ENCODE assay signal across 11 mouse cellular contexts in the genomic region with DNA sequence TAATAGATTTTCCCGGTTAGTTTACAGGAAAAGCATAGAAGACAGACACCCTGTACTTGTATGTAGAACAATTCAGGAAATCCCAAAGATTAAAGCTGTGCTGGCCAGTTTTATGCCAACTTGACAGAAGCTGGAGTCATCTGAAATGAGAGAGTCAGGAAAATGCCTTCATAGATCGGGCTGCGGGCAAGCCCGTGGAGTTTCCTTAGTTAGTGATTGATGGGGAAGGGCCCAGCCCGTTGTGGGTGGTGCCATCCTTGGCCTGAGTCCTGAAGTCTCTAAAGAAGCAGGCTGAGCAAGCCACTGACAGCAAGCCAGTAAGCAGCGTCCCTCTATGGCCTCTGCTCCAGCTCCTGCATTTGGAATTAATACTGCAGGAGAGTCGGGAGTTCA. TPM values are rescaled to one million over a fixed set of nuclear protein-coding genes. Genes with fewer than 3 reads are reported as not detected.
A peak's percentile ranks its signal among the peaks of the same experiment; 100 is the strongest.
DNase-seq lines count a peak whose midpoint lies in the region; ATAC-seq and TF ChIP-seq lines count a peak whose summit lies in the region.
"Had no signal": no experiment of that assay in that cellular context is flagged by ENCODE, and none has a peak within 500 bp of the region (broad histone marks: within the 10 kb centered on the region; RNA-seq: fewer than 3 reads in every experiment).

No protein-coding gene starts in this region.

- no peak for TF ChIP-seq POLR2A in small intestine, adult 2 months (IDR thresholded peaks at IDR 0.05; ENCODE audit: low read depth, low read length)

- H3K9me3 ChIP-seq in heart, embryonic 10.5 days = no peaks in the 10 kb centered on the region
- H3K9me3 ChIP-seq: G1E had no signal

- 31% methylated on average over 7 of the region's 7 CpGs for WGBS in heart, embryonic 10.5 days
- WGBS in small intestine, adult 2 months = 8% methylated on average over 7 of the region's 7 CpGs

- no peak for TF ChIP-seq CTCF in small intestine, adult 2 months (IDR thresholded peaks at IDR 0.05; ENCODE audit: extremely low read depth, insufficient read length, insufficient replicate concordance, low read depth, low read length)

- H3K4me1 ChIP-seq in heart, embryonic 10.5 days = peaks cover 18% of the 10 kb centered on the region
- H3K4me1 ChIP-seq in small intestine, adult 2 months (ENCODE audit: control insufficient read depth, insufficient read depth, insufficient read length, low read length) = peaks cover 7% of the 10 kb centered on the region

- no peaks in the 10 kb centered on the region for H3K36me3 ChIP-seq in heart, embryonic 10.5 days
- H3K36me3 ChIP-seq in small intestine, adult 2 months (ENCODE audit: control insufficient read depth, insufficient read depth, low read length) = no peaks in the 10 kb centered on the region
- H3K36me3 ChIP-seq: G1E had no signal

- H3K4me3 ChIP-seq in heart, embryonic 10.5 days = no peak overlapping the region
- peak overlapping the region; percentile 38 for H3K4me3 ChIP-seq in small intestine, adult 2 months (ENCODE audit: low read depth, low read length)
- H3K4me3 ChIP-seq: myocyte had no signal

- intact Hi-C loops in heart, postnatal 10 days (cut with DNase I) = no loop called here
- intact Hi-C loops in heart, postnatal 14 days (cut with DNase I) = no loop called here
- intact Hi-C loops in left cerebral cortex, postnatal 36 days (cut with DNase I) = no loop called here

- no peak for DNase-seq in heart, embryonic 10.5 days (ENCODE audit: low spot score)
- DNase-seq in heart, postnatal 10 days = no peak
- peak; percentile 8 to 12 for DNase-seq in heart, postnatal 14 days
- peak; percentile 39 for DNase-seq in liver
- DNase-seq in left cerebral cortex, postnatal 36 days (ENCODE audit: low spot score in 2 of 2) = no peak
- DNase-seq in gastrocnemius, postnatal 10 days = no peak

- H3K27ac ChIP-seq in heart, embryonic 10.5 days = peak overlapping the region; percentile 65
- H3K27ac ChIP-seq in small intestine, adult 2 months (ENCODE audit: insufficient read depth, low read depth, low read length) = no peak overlapping the region
- H3K27ac ChIP-seq: hindbrain, embryonic 14.5 days had no signal

- no peak for ATAC-seq in erythroblast, adult 5-6 weeks (replicated peaks; ENCODE audit: low FRiP score, poor library complexity, severe bottlenecking)

- H3K27me3 ChIP-seq in heart, embryonic 10.5 days (ENCODE audit: insufficient read depth, poor library complexity, severe bottlenecking) = no peaks in the 10 kb centered on the region
- no peaks in the 10 kb centered on the region for H3K27me3 ChIP-seq in small intestine, adult 2 months (ENCODE audit: control insufficient read depth, insufficient read depth, low read length)

RNA-seq across cellular contexts. Expression of a gene that starts 39.2 kb away (rescaled TPM):
- 2,048 and 2,274 TPM in 2 replicates for polyA plus RNA-seq in heart, embryonic 10.5 days (2016; fragmentation: Nextera tagmentation; extraction: Ambion mirVana)
- total RNA-seq in heart, postnatal 10 days (2021) = 100 to 1,000 TPM; 254 to 266 TPM
- 100 to 1,000 TPM; 129 to 151 TPM for total RNA-seq in heart, postnatal 14 days (2021)
- polyA plus RNA-seq in small intestine, adult 2 months (2012; rRNA removed) = 2.5 and 6.3 TPM in 2 replicates
- 100 to 1,000 TPM in 1 of 2 experiments, 10 to 100 TPM in 1; 97.3 to 117 TPM for total RNA-seq in left cerebral cortex, postnatal 36 days (2021)
- 970 and 984 TPM in 2 replicates for total RNA-seq in erythroblast, adult 5-6 weeks (2015; ENCODE audit: low replicate concordance)
- 403 and 537 TPM in 2 replicates for total RNA-seq in erythroblast, adult 5-6 weeks (2017; ENCODE audit: low replicate concordance)
- 100 to 1,000 TPM; 225 to 257 TPM for total RNA-seq in gastrocnemius, postnatal 10 days (2021)

RNA-seq across cellular contexts. Expression of a gene that starts 41.7 kb away (rescaled TPM):
- 31.1 and 39.9 TPM in 2 replicates for polyA plus RNA-seq in heart, embryonic 10.5 days (2016; fragmentation: Nextera tagmentation; extraction: Ambion mirVana)
- 1 to 10 TPM; 9.1 to 9.3 TPM for total RNA-seq in heart, postnatal 10 days (2021)
- 1 to 10 TPM; 7.4 to 9.3 TPM for total RNA-seq in heart, postnatal 14 days (2021)
- polyA plus RNA-seq in small intestine, adult 2 months (2012; rRNA removed) = 91.5 and 220 TPM in 2 replicates
- 10 to 100 TPM in 1 of 2 experiments, 1 to 10 TPM in 1; 9.9 to 13.6 TPM for total RNA-seq in left cerebral cortex, postnatal 36 days (2021)
- 40.0 and 40.1 TPM in 2 replicates for total RNA-seq in erythroblast, adult 5-6 weeks (2015; ENCODE audit: low replicate concordance)
- total RNA-seq in erythroblast, adult 5-6 weeks (2017; ENCODE audit: low replicate concordance) = 67.2 and 89.1 TPM in 2 replicates
- total RNA-seq in gastrocnemius, postnatal 10 days (2021) = 1 to 10 TPM; 7.2 to 8.1 TPM

Comparison
In these comparisons a context has a peak if more than half of its experiments do, and no peak if none do; other contexts are left out.
1. DNase-seq: peak in heart, postnatal 14 days (2 of 2) and liver (single experiment); none in heart, embryonic 10.5 days (single experiment), heart, postnatal 10 days (0 of 2), left cerebral cortex, postnatal 36 days (0 of 2) and gastrocnemius, postnatal 10 days (single experiment).